Mouse (Mus musculus) spleen, adult 12 weeks (tissue): Measurements from ENCODE around the gene Abtb1.

ENCODE experiments used
- DNase-seq: peaks from one replicate; pipeline ENCODE4 v3.0.0; 2022; ENCODE audit warnings: low spot score

Gene Abtb1

DNA sequence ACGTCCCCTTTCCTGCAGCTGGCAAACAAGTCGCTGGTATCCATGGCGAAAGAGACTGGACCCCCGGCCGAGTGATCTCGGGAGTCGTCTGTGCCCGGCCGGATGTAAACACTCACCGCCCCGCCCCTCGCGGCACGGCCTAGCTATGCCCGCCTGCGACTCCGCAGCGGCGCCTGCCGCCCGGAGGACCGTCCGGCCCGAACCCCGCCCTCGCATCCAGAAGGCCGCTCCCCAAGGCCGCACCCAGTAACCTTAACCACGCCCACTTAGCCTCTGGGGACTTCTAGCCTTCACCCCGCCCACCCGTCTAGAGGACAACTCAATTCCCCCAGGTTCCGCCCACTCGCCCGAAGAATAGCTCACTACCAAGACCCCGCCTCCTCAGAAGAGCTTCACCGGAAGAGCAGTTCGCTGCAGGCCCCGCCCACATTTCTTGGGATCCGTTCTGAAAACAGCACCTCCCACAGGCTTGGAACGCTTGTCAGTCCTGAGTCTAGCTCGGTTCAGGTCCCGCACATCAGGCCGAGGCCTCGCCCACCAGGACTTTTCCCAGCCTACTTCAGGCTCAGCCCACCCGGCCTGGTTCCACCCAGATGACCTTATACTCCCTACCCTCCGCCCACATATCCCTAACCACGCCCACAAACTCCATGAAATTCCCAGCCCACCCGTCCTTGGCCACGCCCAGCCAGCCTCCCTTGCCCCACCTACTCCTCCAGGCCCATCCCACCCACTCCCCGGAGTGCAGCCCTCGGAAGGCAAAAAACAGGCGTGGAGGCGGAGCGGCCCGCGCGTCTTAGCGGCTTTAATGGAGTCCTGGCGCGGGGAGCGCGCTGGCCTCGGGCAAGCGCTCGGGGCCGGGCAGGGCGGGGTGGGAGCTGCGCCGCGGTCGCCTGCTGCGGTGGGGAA lies at the start of gene Abtb1:
Gene Abtb1, minus strand, starts transcription at position 204 of the 909 bp plus-strand sequence.
- DNase-seq, result peak; percentile 99

- no peak for DNase-seq
These were observed 49.0 kb upstream of the Abtb1 start for GRCm38 (mm10) chr6:88890832-88891231.

GRCm38 (mm10) chr6:88889410-88890042 lies 47.7 kb upstream of the Abtb1 start:
- no peak for DNase-seq

DNA sequence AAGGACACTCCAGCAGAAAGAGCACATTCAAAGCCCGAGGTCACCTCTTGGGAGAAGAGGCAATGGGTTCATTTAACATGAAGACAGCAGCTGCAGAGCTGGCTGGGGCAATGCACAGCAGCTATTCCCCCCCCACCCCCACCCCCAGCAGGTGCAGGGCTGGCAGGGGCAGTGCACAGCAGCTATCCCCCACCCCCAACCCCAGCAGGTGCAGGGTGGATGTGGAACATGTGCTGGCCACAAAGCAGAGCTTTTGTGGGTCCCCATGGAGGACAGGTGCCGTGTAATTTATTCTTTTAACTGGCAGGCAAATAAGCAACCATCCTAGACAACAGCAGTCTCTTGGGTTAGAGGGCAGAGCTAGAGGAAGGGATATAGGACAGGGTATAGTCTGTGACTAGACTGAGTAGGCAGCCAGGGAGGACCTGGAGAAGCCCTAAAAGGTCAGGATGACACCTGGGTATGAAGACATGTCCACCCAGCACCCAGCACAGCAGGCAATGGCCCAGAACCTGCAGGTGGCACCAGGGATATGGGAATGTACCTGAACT lies 44.7 kb upstream of the Abtb1 start:
- no peak for DNase-seq

- DNase-seq, result no peak
These were observed 44.0 kb upstream of the Abtb1 start for GRCm38 (mm10) chr6:88885644-88886416.

DNA sequence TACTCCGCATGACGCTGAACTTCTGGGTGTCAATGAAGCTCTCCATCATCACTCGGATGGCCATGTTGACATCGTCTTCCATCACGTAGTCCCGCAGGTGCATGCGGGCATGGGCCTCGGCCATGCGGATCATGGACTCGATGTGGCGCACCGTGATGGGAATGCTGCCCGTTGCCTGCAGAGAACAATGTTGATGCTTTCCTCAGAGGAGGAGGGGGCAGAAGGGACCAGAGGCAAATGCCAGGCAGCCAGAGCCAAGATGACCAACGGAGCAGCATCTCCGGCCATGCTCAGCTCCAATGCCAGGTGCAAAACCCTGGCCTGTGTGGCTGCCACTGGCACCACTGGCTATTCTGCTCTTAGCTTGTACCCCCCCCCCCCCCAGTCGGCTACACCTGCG lies 42.9 kb upstream of the Abtb1 start:
- DNase-seq, result no peak

- DNase-seq, result no peak
These were observed 42.4 kb upstream of the Abtb1 start for GRCm38 (mm10) chr6:88884195-88884594.

GRCm38 (mm10) chr6:88881334-88881733 lies 39.5 kb upstream of the Abtb1 start:
- no peak for DNase-seq

- DNase-seq, result no peak
These were observed 37.7 kb upstream of the Abtb1 start for GRCm38 (mm10) chr6:88879471-88879870.

DNA sequence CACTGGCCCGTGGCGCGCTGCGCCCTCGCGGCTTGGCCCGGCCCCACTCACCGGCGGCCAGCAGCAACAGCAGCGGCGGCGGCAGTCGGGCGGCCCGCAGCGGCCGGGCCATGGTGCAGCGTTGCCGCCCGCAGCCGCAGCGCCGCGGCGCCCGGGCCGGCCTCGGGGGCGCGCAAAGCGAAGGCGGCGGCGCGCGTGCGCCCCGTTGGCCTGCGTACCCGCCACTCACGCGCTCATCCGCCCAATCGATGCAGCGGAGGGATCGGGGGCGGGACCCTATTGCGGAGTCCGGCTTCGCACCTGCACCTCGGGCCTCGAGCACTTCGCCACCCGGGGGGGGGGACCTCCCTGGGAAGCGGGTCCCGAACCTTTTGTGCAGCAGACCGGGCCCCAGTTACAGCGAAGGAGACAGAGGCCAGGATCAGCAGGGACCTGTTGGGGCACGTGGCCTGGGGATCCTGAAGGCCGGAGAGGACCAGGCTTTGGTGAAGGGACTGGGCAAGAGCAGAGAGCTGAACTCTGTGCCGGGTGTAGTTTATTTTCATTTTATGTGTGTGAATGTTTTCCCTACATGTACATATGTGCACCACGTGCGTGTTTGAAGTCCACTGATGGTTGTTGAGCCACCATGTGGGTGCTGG lies 33.2 kb upstream of the Abtb1 start, which contains the start of gene Podxl2:
Gene Podxl2, minus strand, starts transcription at position 177 of the 641 bp plus-strand sequence.
- DNase-seq, result no peak

DNA sequence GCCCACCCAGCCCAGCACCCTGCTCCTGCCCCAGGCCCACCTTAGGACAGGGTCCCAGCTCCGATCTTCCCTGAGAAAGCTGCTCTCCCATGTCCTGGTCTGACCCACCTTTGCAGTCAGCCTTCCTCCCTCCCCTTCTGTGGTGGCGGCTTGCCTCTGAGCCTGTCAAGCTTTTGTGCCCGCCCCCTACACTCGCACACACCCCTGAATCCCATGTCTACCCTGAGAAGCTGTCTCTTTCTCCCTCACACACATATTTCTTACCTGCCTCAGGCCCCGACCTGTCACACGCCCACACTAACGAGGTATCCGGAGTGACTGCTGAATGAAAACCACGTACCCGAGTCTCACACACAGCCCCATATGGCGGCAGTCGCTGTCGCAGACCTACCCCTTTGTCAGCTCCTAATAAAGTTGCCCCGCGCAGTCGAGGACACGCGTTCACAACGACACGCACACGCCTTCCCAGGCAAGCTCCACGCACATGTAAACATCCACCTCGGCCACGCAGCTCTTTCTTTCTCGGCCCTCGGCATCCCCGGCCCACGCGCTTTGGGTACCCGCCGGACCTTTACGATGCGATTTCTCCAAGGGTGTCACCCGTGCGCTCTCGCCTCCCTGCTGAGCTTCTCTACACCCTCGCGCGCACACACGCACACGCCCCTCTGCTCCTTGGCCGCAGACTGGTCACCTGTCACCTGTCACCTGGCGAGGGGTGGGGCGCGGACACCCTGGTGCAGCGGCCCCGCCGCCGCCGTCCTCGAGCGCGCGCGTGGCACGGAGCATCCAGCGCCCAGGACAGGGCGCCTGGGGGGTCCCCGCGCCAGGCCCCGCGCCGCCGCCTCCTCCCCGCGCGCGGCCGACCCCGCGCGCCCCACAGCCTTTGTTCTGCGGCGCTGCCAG lies 32.4 kb upstream of the Abtb1 start:
- DNase-seq, result no peak

- DNase-seq, result no peak
These were observed 31.0 kb upstream of the Abtb1 start for GRCm38 (mm10) chr6:88872811-88873210.

DNA sequence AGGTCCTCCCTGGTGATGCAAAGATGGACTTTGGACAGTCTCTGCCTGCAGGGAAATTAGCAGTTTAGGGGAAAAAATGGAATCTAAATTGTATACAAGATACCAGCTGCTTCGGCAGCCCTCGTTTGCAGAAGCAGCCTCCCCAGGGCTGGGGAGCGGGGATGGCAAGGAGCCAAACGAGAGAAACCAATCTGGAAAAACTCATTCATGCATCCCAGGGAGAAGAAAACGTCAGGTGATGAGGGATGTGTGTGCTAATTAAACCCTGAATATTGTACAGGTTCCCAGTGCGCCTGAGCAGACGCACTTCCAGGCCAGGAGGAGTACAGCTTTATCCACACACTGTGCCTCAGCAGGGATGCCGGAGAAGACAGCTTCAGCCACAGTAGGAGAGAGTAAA lies 29.8 kb upstream of the Abtb1 start:
- DNase-seq, result no peak

- DNase-seq, result no peak
These were observed 28.8 kb upstream of the Abtb1 start for GRCm38 (mm10) chr6:88870594-88870993.

GRCm38 (mm10) chr6:88869459-88869858 lies 27.7 kb upstream of the Abtb1 start:
- DNase-seq, result no peak

- no peak for DNase-seq
These were observed 23.9 kb upstream of the Abtb1 start for GRCm38 (mm10) chr6:88865704-88866103.

DNA sequence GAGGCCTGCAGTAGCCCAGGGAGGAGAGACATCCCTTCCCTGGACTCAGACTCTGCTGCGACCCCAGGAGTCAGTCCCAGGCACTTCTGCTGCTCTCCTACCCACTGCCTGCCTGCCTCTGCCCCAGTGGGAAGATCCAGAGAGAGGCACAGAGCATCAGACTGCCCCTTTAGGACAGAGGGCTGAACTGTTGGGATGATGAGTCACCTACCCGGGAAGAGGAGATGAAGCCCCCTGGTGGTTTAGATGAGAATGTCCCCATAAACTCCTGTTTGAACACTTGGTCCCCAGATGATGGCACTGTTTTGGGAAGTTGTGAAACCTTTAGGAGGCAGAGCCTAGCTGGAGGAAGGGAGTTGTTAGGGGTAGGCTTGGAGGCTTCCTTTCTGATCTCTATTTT lies 19.1 kb upstream of the Abtb1 start:
- no peak for DNase-seq

DNA sequence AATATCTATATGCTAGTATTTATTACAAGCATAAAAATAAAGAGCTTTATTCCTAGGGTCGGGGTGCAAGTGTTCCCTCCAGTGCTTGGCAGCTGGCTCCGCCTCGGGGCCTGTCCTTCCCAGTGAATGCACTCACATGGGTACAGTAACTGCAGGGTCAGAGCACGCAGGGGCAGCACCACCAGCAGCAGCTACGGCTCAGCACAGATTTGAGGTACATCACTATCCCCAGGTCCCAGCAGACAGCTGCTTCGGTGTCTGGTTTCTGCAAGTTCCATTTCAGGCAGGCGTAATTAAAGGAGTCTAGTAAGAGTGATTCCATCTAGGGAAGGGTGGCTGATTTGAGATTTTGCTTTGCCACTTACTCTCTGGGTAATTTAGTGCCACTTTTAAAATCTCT lies 16.6 kb upstream of the Abtb1 start:
- no peak for DNase-seq

- DNase-seq, result no peak
These were observed 16.0 kb upstream of the Abtb1 start for GRCm38 (mm10) chr6:88857830-88858229.

- no peak for DNase-seq
These were observed 15.5 kb upstream of the Abtb1 start for GRCm38 (mm10) chr6:88857249-88857648.

DNA sequence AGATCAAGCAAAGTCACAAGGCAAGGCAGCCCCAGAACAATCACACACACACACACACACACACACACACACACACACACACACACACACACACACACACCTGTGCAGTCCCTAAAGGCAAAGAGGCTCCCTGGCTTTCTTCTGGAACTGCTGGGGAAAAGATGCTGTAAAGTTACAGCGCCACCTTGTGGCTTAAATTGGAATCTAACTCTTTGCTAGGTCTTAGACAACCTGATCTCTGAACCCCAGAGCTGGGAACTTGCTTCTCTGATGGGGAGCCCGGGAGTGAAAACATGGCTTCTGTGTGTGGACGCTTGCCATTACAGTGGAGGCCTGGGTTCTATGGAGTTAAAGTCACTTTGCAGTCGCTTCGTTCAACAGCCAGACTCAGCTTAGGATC lies 13.9 kb upstream of the Abtb1 start:
- DNase-seq, result peak; percentile 38
